Mouse (Mus musculus): ENCODE results near the gene Praf2. TPM values are rescaled to one million over a fixed set of nuclear protein-coding genes. Genes with fewer than 3 reads are reported as not detected.
"Not testable (repeated sequence)": the region's sequence is repeated elsewhere in the genome, so short reads cannot be mapped to it uniquely, and the experiment has no call there.

Gene Praf2
- 1 to 10 TPM; 4.3 to 6.7 (median 5.7) TPM for total RNA-seq (2022)

GRCm38 (mm10) chrX:7728215-7728921 is at the start of gene Praf2:
Praf2 (plus strand) TSS chrX:7728439.
- peak; percentile 82 for DNase-seq (ENCODE audit: low spot score)

GRCm38 (mm10) chrX:7678986-7679385 is 49.3 kb upstream of the Praf2 start:
- no peak for DNase-seq (ENCODE audit: low spot score)

- peak; percentile 85 for DNase-seq (ENCODE audit: low spot score)
These were observed 48.7 kb upstream of the Praf2 start for GRCm38 (mm10) chrX:7679405-7680056.

- no peak for DNase-seq (ENCODE audit: low spot score)
These were observed 48.2 kb upstream of the Praf2 start for GRCm38 (mm10) chrX:7680057-7680412.

GRCm38 (mm10) chrX:7680864-7681263 is 47.4 kb upstream of the Praf2 start, which contains the start of gene Magix:
Magix (minus strand) TSS chrX:7681251.
- no peak for DNase-seq (ENCODE audit: low spot score)

GRCm38 (mm10) chrX:7688321-7688720 is 39.9 kb upstream of the Praf2 start:
- no peak for DNase-seq (ENCODE audit: low spot score)

GRCm38 (mm10) chrX:7690486-7690885 is 37.8 kb upstream of the Praf2 start:
- no peak for DNase-seq (ENCODE audit: low spot score)

GRCm38 (mm10) chrX:7692862-7693261 is 35.4 kb upstream of the Praf2 start:
- peak; percentile 28 for DNase-seq (ENCODE audit: low spot score)

- DNase-seq (ENCODE audit: low spot score) = no peak
These were observed 31.7 kb upstream of the Praf2 start for GRCm38 (mm10) chrX:7696520-7696919.

GRCm38 (mm10) chrX:7696954-7697381 is 31.3 kb upstream of the Praf2 start, which contains the start of gene Gpkow:
Gpkow (plus strand) TSS chrX:7697131.
- DNase-seq (ENCODE audit: low spot score) = peak; percentile 89

GRCm38 (mm10) chrX:7713764-7714134 is 14.5 kb upstream of the Praf2 start:
- DNase-seq (ENCODE audit: low spot score) = not testable (repeated sequence)

- DNase-seq (ENCODE audit: low spot score) = peak; percentile 92
These were observed 13.9 kb upstream of the Praf2 start, which contains the start of gene Wdr45 for GRCm38 (mm10) chrX:7714135-7714899. Wdr45 (plus strand) TSS chrX:7714333.

- DNase-seq (ENCODE audit: low spot score) = not testable (repeated sequence)
These were observed 12.2 kb upstream of the Praf2 start for GRCm38 (mm10) chrX:7716058-7716457.

GRCm38 (mm10) chrX:7721514-7722281 is 6.5 kb upstream of the Praf2 start, which contains the start of gene Gm45208:
Gm45208 (plus strand) TSS chrX:7722245.
- peak; percentile 81 for DNase-seq (ENCODE audit: low spot score)

- DNase-seq (ENCODE audit: low spot score) = no peak
These were observed 6.0 kb upstream of the Praf2 start for GRCm38 (mm10) chrX:7722282-7722611.

- no peak for DNase-seq (ENCODE audit: low spot score)
These were observed 5.5 kb upstream of the Praf2 start for GRCm38 (mm10) chrX:7722691-7723090.

- no peak for DNase-seq (ENCODE audit: low spot score)
These were observed 4.1 kb upstream of the Praf2 start for GRCm38 (mm10) chrX:7724135-7724534.

- DNase-seq (ENCODE audit: low spot score) = no peak
These were observed 2.4 kb upstream of the Praf2 start for GRCm38 (mm10) chrX:7725841-7726240.

GRCm38 (mm10) chrX:7727176-7727575 is 1.1 kb upstream of the Praf2 start:
- no peak for DNase-seq (ENCODE audit: low spot score)

- DNase-seq (ENCODE audit: low spot score) = no peak
These were observed 655 bp downstream of the Praf2 start for GRCm38 (mm10) chrX:7728922-7729265.

GRCm38 (mm10) chrX:7733571-7734156 is 5.4 kb downstream of the Praf2 start:
- DNase-seq (ENCODE audit: low spot score) = peak; percentile 34
